Mouse (Mus musculus): ENCODE measurements around the gene Gm3159. TPM values are rescaled to one million over a fixed set of nuclear protein-coding genes. Genes with fewer than 3 reads are reported as not detected.
"Not testable (repeated sequence)": the region's sequence is repeated elsewhere in the genome, so short reads cannot be mapped to it uniquely, and the experiment has no call there.

The Gm3159 gene
- polyA plus RNA-seq, 1 experiment from 2014 or later: not detected

- H3K9ac ChIP-seq; H3K27me3 ChIP-seq; H3K4me1 ChIP-seq; H3K4me2 ChIP-seq; H3K9me3 ChIP-seq; ATAC-seq (ENCODE audit: low FRiP score); H3K4me3 ChIP-seq (replicated peaks); H3K27ac ChIP-seq; H3K36me3 ChIP-seq (replicated peaks): not testable (repeated sequence)
These were observed 33.4 kb downstream of the Gm3159 start, which contains the start of gene Gm3173 for GRCm38 (mm10) chr14:4430692-4431091. TSS of gene Gm3173 (plus strand) at chr14:4430992.

Other genes with a start within 250 kb of the Gm3159 start
- gene Gm3127, start 232.5 kb upstream of the Gm3159 start, polyA plus RNA-seq (2016; fragmentation: Nextera tagmentation; extraction: Ambion mirVana): not detected in 2 replicates
- gene Gm2974, start 214.9 kb upstream of the Gm3159 start, polyA plus RNA-seq (2016; fragmentation: Nextera tagmentation; extraction: Ambion mirVana): 1.8 and 2.1 TPM in 2 replicates
- not detected in 2 replicates for gene Gm3138, start 147.9 kb upstream of the Gm3159 start, polyA plus RNA-seq (2016; fragmentation: Nextera tagmentation; extraction: Ambion mirVana)
- gene Gm3149, start 80.2 kb upstream of the Gm3159 start, polyA plus RNA-seq (2016; fragmentation: Nextera tagmentation; extraction: Ambion mirVana): not detected in 2 replicates
- gene 2610042L04Rik, start 62.8 kb upstream of the Gm3159 start, polyA plus RNA-seq (2016; fragmentation: Nextera tagmentation; extraction: Ambion mirVana): 2.0 and 2.3 TPM in 2 replicates
- 1.8 and 2.7 TPM in 2 replicates for gene Gm3164, start 17.9 kb downstream of the Gm3159 start, polyA plus RNA-seq (2016; fragmentation: Nextera tagmentation; extraction: Ambion mirVana)
- 0.65 TPM in 1 of 2 replicates, not detected in the other for gene Gm3173, start 33.5 kb downstream of the Gm3159 start, polyA plus RNA-seq (2016; fragmentation: Nextera tagmentation; extraction: Ambion mirVana)
- gene Gm3182, start 84.2 kb downstream of the Gm3159 start, polyA plus RNA-seq (2016; fragmentation: Nextera tagmentation; extraction: Ambion mirVana): not detected in 2 replicates
- gene Gm3047, start 157.9 kb downstream of the Gm3159 start, polyA plus RNA-seq (2016; fragmentation: Nextera tagmentation; extraction: Ambion mirVana): not detected in 2 replicates
- not detected in 2 replicates for gene Gm8159, start 234.8 kb downstream of the Gm3159 start, polyA plus RNA-seq (2016; fragmentation: Nextera tagmentation; extraction: Ambion mirVana)